Mouse (Mus musculus) liver, embryonic 14.5 days (tissue): ENCODE data around the gene Rag1.

Experiments
- CTCF ChIP-seq: IDR thresholded peaks from 2 replicates; pipeline ENCODE4 v1.5.1; 2016; ENCODE audit warnings: antibody characterized with exemption, low read depth, control low read depth
- EP300 ChIP-seq: IDR thresholded peaks from 2 replicates; pipeline ENCODE4 v1.6.1; 2016; ENCODE audit warnings: antibody characterized with exemption, low read depth

DNA sequence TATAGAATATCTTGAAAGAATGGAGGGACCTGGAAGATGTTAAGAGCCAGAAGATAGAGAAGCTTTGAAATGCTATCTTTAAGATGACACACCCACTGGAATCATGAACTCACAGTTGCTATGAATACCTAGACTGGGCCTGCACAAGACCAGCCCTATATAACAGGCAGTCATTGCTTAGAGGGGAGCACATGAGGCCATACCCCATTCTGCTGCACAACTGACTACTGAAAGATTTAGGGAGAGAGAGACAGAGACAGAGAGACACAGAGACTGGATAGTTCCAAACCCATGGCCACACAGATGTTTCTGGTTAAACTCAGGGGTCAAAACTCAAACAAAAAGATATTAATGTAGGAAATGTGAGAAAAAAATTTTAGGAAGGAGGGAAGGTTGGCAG, 22.1 kb downstream of the Rag1 start:
- no peak for TF ChIP-seq CTCF
- TF ChIP-seq EP300: no peak
